Mouse (Mus musculus) Patski (cell line): Measurements from ENCODE around the gene Pla2g4d. TPM values are rescaled to one million over a fixed set of nuclear protein-coding genes. Genes with fewer than 3 reads are reported as not detected.
A peak's percentile ranks its signal among the peaks of the same experiment; 100 is the strongest.

ENCODE experiments used
- ATAC-seq: fragments of 100-300 bp; one replicate; pipeline ENCODE4 v1.8.0; 2021
- CTCF ChIA-PET: fragments of 350-600 bp; sonication (Branson Sonifier 250); formaldehyde crosslinking; loops from one replicate; lab custom pipeline; 2022; ENCODE audit warnings: inconsistent platforms; lab: Charles Lee
- POLR2A ChIA-PET: fragments of 350-600 bp; sonication (Branson Sonifier 250); formaldehyde crosslinking; loops from one replicate; lab custom pipeline; 2022; ENCODE audit warnings: antibody characterized with exemption, inconsistent platforms; lab: Charles Lee
- DNase-seq: peaks from one replicate; pipeline ENCODE4 v3.0.0-alpha.2; 2011; ENCODE audit warnings: low read depth, low spot score
- H3K27me3 ChIP-seq: fragments of 371-371 bp; one replicate; pipeline ENCODE4 v1.5.1; 2021
- CTCF ChIP-seq: fragments of 100-300 bp; IDR thresholded peaks from one replicate; pipeline ENCODE4 v1.5.1; 2021
- in situ Hi-C: fragments of 300-500 bp; cut with MboI; formaldehyde crosslinking; loops from 3 replicates; pipeline ENCODE4 v1.11.1; 2018; ENCODE audit warnings: low pct_unique_long_range_greater_than_20kb, mixed read lengths
- polyA plus RNA-seq: library from polyadenylated mRNA; unstranded; gene quantifications from one replicate; pipeline ENCODE4 v1.2.3, GENCODE M21; 2021

The Pla2g4d gene
- polyA plus RNA-seq, 1 experiment from 2014 or later, result not detected

DNA sequence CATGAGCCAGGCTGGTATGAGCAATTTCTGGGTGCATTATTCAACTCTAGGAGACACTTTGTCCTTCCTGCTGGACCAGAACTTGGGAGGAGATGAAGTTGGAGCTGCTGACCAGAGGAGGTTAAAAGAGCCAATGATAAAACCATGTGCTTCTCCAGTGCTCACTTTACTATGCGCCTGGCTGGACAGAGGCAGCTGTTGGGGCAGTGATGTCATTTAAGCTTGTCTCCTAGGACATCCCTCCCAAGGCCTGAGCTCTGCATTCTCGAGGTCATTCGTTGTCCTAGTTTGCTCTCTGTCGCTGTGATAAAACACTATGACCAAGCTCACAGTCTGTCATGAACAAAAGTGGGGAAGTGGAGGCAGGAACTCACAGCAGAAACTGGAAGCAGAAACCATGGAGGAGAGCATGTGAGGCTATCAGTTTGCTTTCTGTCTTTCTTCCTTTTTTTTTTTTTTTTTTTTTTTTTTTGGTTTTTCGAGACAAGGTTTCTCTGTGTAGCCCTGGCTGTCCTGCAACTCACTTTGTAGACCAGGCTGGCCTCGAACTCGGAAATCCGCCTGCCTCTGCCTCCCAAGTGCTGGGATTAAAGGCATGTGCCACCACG, 2.6 kb upstream of the Pla2g4d start:
- in situ Hi-C loops, result no loop called here

DNA sequence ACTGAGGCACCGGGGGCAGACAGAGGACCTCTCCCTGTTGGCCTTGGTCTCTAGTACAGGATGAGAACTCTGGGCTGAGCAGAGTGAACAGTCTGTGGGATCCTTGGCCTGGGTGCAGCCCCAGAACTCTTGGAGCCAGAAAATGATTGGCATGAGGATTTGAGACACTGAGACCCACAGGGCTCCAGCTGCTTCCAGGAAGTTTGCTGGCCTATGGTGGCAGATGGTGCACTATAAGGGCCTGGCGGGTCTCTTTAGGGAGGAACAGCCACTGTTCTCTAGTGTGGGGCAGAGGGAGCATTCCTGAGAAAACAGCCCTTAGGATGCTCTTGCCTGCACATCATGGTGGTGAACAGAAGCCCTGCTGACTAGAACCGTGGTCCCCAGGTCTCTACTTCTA, 596 bp downstream of the Pla2g4d start:
- DNase-seq, result no peak
- CTCF ChIA-PET, result no interaction called here
- peaks cover 15% of the 10 kb centered on the region for H3K27me3 ChIP-seq
- in situ Hi-C loops, result no loop called here
- no peak for TF ChIP-seq CTCF
- no peak for ATAC-seq
- POLR2A ChIA-PET, result no interaction called here

More for the DNA sequence above, 2.6 kb upstream of the Pla2g4d start:
- TF ChIP-seq CTCF, result no peak
- H3K27me3 ChIP-seq, result peaks cover 24% of the 10 kb centered on the region
- no peak for ATAC-seq
- ChIA-PET POLR2A (interaction anchor here (0.7 kb wide), 1 partner anchor 9 kb away, joined by 6 read pairs; no protein-coding TSS in a partner anchor), CTCF (interaction anchor here (0.8 kb wide), 1 partner anchor 12 kb away, joined by 3 read pairs; no protein-coding TSS in a partner anchor)
- DNase-seq, result no peak

DNA sequence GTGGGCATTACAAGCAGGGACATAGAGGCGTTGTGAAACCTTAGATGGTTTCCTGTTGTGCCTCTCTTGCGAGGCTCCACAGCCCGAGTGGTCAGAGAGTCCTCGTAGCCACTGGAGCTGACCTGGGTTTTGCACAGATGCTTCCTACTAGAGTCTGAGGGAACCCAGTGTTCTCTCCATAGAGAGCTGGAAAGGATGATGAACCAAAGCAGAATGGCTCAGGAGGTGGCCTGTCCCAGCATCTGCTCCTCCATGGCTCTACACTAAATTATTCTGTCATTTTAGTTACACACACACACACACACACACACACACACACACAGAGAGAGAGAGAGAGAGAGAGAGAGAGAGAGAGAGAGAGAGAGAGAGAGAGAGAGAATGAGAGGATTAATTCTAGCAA, 3.4 kb downstream of the Pla2g4d start:
- ATAC-seq (no peak), DNase-seq (no peak)
- in situ Hi-C loops, result no loop called here
- ChIA-PET CTCF (no interaction called here), POLR2A (no interaction called here)
- no peak for TF ChIP-seq CTCF
- peaks cover 12% of the 10 kb centered on the region for H3K27me3 ChIP-seq

DNA sequence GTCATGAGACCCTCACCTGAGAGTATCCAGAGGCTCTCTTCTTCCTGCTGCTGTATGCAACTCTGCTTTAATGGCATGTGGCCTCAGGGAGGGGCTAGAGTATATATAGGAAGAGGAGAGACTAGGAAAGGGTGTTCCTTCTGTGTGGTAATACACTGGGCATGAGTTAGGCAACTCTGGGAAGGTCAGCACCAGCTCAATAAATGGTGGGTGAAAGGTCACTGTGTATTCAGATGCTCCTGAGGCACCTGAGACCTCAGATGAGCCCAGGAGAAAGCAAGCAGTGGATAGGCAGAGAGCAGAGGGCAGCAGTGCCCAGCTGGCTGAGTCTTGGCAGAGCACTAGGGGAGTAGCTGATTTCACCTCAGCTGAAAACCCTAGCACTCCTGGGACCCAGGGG, 4.3 kb downstream of the Pla2g4d start:
- TF ChIP-seq CTCF, result no peak

DNA sequence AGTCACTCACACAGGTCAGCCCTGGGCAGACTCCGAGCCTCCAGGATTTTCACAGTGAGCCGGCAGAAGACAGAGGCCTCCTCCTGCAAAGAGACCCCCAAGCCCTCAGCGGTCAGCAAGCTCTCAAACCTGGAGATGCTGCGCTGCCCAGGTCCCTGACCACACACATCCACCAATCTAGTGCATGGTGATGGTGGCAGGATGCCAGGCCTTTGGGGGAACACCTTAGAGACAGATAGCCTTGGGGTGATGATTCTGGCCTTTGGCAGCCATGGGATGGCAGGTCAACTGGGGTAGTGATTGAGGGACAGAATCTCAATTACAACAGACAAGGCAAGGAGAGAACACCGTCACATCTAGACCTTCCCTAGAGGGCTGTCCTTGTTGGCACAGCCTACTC, 4.9 kb downstream of the Pla2g4d start:
- CTCF ChIA-PET, result no interaction called here
- in situ Hi-C loops, result loop anchor here (5.0 kb wide), 2 partner anchors 107 to 202 kb away; no protein-coding TSS in a partner anchor
- no peak for TF ChIP-seq CTCF
- DNase-seq (no peak), ATAC-seq (no peak)
- POLR2A ChIA-PET, result no interaction called here
- H3K27me3 ChIP-seq, result peaks cover 6% of the 10 kb centered on the region

More for the DNA sequence above, 4.3 kb downstream of the Pla2g4d start:
- ATAC-seq (no peak), DNase-seq (no peak)
- ChIA-PET POLR2A (no interaction called here), CTCF (no interaction called here)
- H3K27me3 ChIP-seq, result peaks cover 6% of the 10 kb centered on the region
- in situ Hi-C loops, result loop anchor here (5.0 kb wide), 2 partner anchors 107 to 202 kb away; no protein-coding TSS in a partner anchor

DNA sequence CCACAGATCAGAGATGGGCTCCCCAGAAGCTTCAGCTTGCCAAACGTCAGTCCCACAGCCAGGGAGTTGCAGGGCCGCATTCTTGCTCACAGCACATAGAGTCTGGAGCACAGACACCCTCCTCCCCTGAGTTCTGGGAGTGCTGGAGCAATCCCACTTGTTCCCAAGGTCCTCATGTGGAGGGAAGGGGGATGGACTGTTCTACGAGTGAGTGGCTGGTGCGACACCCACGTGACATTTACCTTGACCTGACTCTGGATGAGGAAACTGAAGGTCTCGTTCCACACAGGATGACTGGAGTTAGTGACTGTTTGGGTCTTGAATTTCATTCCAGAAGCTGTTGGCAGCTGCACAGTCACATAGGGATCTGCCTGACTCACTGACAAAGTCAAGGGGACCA, 5.4 kb downstream of the Pla2g4d start:
- no peak for ATAC-seq
- ChIA-PET POLR2A (no interaction called here), CTCF (no interaction called here)
- no peak for TF ChIP-seq CTCF
- no peak for DNase-seq
- in situ Hi-C loops, result loop anchor here (5.0 kb wide), 2 partner anchors 106 to 201 kb away; no protein-coding TSS in a partner anchor
- peaks cover 11% of the 10 kb centered on the region for H3K27me3 ChIP-seq

DNA sequence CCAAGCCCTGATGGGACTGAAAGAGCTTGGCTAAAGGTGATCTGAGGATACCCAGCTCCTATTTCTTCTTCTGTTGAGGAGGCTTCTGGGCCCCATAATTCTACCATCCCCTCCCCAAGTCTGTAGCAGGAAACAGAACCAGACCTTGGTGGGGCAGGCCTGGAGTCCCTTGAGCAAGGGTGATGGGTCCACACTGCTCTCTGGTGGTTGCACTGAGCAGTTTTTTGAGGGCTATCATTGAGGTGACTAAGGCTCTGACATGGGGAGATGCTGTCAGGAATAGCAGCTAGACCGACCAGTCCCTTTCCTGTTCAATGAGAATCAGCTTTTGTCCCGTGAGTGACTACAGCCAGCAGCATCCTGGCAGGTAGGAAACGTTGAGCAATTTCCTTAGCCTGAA, 7.8 kb downstream of the Pla2g4d start:
- peaks cover 13% of the 10 kb centered on the region for H3K27me3 ChIP-seq
- ChIA-PET POLR2A (no interaction called here), CTCF (interaction anchor here (1.0 to 1.5 kb wide), 2 partner anchors 37 to 108 kb away, joined by 4 to 6 read pairs; partner anchors contain the start of gene Pla2g4e)
- DNase-seq, result no peak
- in situ Hi-C loops, result loop anchor here (5.0 kb wide), 2 partner anchors 104 to 199 kb away; no protein-coding TSS in a partner anchor
- TF ChIP-seq CTCF, result no peak
- no peak for ATAC-seq

DNA sequence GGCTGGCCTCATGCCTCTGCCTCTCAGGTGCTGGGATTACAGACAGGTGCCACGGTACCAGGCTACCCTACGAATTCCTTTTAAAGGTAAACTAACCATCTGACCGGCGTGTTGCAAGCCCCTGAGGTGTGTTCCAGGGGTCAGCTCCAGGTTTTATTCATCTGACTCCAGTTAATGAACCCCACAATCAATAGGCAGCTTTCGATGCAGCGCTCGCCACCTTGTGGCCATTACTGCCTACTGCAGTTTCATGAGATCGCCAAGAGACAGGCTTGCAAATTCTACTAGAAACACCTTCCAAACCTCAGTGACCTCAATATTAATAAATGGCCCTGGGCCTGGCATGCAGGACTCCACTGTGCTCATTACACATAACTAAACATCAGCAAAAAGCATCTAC, 9.0 kb downstream of the Pla2g4d start:
- peaks cover 19% of the 10 kb centered on the region for H3K27me3 ChIP-seq
- ATAC-seq (no peak), DNase-seq (peak; percentile 6)
- CTCF ChIA-PET, result interaction anchor here (0.8 to 1.6 kb wide), 3 partner anchors 15 to 52 kb away, joined by 3 to 6 read pairs (median 3); partner anchors contain the start of gene Pla2g4e
- POLR2A ChIA-PET, result interaction anchor here (0.6 kb wide), 1 partner anchor 796 kb away, joined by 8 read pairs; no protein-coding TSS in a partner anchor
- in situ Hi-C loops, result loop anchor here (5.0 kb wide), 2 partner anchors 103 to 198 kb away; no protein-coding TSS in a partner anchor
- peak; percentile 90 for TF ChIP-seq CTCF

DNA sequence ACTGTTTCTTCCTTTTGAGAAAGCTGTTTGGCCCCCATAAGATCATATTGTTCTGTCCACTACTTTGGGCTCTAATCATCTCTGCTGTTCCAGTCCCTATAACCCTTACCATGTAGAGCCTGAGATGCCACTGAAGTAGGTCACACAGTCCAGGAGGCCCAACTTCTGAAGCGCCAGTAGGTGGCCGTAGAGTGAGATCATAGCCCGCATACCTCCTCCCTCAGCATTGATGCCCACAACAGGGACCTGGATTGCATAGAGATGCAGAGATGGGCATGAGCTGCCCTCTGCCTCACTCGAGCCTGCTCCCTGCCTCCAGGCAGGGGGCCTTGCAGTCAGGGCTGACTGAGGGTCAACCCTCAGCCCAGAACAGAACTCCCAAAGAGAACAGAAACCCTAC, 12.0 kb downstream of the Pla2g4d start:
- no peak for TF ChIP-seq CTCF
- no peak for ATAC-seq
- no peak for DNase-seq
- in situ Hi-C loops, result no loop called here
- POLR2A ChIA-PET, result no interaction called here
- CTCF ChIA-PET, result no interaction called here
- peaks cover 22% of the 10 kb centered on the region for H3K27me3 ChIP-seq

DNA sequence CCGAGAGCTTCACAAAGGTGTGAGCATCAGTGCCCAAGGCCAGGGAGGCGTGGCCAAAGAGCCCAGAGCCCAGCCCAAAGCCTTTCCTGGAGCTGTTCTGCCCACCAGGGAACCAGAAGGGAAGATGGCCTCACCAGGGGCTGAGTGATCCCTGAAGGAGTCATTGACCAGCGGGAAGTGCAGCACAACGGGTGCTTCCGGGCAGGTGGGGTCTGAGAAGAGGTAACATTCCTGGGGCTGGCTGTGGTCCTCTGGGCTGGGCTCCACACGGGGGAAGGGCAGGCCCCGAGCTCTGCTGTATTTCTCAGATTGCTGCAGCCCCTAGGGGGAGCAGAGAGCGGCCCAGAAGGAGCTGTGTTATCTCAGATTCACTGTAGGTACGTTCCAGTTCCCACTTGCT, 20.4 kb downstream of the Pla2g4d start:
- H3K27me3 ChIP-seq, result peaks cover 47% of the 10 kb centered on the region
- ATAC-seq (no peak), DNase-seq (no peak)
- in situ Hi-C loops, result no loop called here
- no peak for TF ChIP-seq CTCF
- POLR2A ChIA-PET, result no interaction called here
- CTCF ChIA-PET, result interaction anchor here (0.9 kb wide), 1 partner anchor 106 kb away, joined by 3 read pairs; no protein-coding TSS in a partner anchor

DNA sequence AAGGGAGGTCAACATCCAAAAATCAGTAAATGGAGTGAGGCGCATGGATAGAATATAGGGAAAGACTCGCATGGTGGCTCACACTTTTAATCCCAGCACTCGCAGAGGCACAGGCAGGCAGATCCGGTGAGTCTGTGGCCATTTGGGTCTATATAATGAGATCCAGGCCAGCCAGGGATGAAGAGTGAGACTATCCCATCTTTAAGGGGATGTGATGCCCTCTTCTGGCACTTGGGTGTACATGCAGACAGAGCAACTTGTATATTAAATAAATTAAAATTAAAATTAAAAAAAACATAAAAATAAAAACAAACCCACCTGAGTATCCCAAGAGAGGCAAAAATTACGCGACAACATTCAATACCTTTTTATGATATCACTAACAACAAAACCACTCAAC, 23.5 kb downstream of the Pla2g4d start:
- H3K27me3 ChIP-seq, result peaks cover 44% of the 10 kb centered on the region
- TF ChIP-seq CTCF, result peak; percentile 41
- ChIA-PET POLR2A (no interaction called here), CTCF (no interaction called here)
- DNase-seq (no peak), ATAC-seq (no peak)
- in situ Hi-C loops, result no loop called here
